Mouse (Mus musculus) kidney, adult 18-20 months (tissue): ENCODE data around the gene Cplx1.
A peak's percentile ranks its signal among the peaks of the same experiment; 100 is the strongest.
"Not testable (repeated sequence)": the region's sequence is repeated elsewhere in the genome, so short reads cannot be mapped to it uniquely, and the experiment has no call there.

Experiments
- DNase-seq: peaks from one replicate; pipeline ENCODE4 v3.0.0; 2021

Gene Cplx1

DNA sequence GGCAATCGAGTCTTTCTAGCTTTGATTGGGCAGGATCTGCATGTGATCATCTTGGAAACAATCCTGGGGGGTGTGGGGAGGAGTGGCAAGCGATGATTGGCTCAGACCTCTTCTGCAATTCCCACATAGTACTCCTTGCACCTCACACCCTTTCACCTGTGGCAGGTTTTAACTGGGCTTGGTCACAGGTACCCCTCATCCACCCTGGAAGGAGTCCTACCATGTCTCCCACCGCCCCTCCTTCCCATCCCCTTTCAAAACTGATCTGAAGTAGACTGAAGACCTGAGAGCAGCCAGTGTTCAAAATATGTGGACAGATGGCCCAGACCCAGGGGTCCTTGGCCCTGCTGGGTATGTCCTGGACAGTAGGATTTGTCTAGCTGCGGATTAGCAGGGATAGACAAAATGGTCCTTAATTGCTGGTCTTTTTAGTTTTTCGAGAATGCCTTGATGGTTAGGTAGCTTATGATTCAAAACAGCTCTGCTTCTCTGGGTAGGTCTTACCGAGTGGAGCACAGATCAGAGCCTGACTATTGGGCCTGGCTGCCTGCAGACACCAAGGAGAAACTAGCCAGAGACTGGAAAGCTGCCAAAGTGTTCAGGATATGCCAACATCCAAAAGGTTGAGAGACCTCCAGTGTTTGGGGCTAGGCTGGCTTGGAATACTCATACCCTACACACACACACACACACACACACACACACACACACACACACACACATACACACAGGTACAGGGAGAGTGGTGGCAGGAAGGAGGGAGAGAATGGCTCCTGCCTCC, 34.1 kb downstream of the Cplx1 start:
- DNase-seq: no peak

DNA sequence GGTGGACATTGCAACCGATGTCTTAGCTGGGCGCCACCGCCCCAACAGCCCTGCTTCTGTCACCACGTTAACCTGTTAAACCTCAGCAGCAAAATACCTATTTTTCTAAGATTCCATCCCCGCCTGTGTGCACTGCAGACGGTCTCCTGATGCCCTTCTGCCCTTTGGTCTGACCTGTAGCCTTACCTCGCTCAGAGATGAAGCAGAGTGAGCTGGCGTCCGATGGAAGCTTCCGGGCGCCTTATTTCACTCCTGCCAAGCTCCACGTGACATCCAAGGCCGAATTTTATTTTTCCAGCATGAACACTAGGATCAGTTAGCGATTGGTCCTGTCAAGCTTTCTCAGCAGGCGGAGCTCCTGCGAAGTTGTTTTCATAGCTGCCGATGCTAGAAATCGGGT, 47.5 kb downstream of the Cplx1 start:
- no peak for DNase-seq

DNA sequence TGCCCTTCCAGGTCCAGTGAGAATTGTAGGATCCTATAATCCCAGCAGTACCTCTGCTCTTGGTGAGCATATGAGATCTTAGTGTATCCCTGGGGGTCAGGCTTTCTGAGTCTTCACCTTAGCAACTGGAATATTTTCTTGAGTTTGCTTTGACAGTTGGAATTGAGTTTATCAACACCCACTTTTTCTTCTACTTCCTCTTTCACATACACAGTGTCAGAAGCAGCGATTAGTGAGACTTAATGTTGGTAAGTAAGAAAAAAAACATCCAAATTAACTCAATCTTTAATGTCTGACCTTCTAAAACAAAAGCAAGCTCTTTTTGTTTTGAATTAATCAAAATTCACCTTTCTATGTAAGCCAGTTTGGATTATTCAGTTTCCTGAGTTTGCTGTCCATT, 48.3 kb downstream of the Cplx1 start:
- DNase-seq: no peak

DNA sequence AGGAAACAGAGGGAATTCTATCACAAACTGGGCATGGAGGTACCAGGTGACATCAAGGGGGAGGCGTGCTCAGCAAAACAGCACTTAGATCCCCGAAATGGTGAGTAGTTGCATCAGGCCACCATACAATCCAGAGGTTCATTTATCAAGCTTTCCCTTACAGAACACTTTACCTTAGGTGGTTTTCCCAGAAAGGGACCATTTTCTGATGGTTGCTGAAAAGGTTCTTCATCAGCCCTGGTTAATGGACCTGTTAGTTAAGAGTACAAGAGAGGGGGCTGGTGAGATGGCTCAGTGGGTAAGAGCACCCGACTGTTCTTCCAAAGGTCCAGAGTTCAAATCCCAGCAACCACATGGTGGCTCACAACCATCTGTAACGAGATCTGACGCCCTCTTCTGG, 63.7 kb downstream of the Cplx1 start:
- not testable (repeated sequence) for DNase-seq

DNA sequence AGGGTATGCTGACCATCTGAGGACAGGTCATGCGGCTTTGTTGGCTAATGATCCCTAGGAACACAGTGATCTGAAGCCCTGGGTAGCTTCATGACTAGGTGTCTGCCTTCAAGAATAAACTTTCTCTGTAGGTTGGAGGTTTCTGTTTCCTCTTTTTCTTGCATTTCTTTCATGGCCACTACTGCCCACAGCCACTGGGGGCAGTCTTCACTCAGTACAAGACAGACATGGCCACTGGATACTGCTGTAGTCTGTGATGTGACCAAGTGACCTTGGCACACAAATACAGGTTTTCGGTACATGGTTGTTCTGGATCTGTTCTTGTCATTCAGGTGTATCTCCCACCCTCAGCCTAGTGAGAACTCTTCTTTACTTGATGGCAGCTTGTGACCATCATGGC, 64.6 kb downstream of the Cplx1 start:
- DNase-seq: peak; percentile 32

DNA sequence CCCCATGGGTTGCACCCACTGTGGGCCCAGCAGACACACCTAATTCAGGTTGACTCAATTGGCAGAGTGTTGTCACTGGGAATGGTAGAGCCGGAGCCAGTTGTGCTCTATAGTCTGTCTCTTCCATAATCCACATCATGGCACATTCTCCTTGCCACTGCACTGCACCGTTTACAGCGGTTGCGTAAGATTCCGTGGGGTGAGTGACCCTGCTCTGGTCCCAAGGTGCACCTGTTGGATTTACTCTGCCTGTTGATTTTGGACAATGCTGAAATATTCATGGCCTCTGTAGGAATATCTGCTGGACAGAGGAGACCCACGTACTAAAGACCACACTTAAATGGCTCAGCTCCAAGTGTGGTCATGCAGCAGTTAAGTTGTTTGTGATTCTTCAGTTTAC, 66.8 kb downstream of the Cplx1 start:
- no peak for DNase-seq

DNA sequence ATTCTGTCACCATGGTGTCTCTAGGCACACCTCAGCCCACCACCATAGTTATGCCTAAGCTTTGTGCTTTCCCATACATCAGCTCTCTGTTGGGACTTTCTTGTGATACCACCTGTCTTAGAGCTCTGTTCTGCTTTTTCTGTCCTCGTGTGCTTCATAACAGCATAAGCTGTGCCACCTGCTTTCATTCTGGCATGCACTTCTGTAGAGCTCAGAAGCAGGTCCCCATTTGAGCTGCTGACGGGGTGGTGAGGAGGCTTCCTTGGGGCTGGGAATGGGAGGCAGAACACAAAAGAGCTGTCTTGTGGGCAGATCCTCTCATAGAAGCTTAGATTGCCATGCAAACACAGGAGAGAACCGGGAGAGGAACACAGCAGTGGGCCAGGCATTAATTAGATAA, 73.8 kb downstream of the Cplx1 start:
- no peak for DNase-seq

DNA sequence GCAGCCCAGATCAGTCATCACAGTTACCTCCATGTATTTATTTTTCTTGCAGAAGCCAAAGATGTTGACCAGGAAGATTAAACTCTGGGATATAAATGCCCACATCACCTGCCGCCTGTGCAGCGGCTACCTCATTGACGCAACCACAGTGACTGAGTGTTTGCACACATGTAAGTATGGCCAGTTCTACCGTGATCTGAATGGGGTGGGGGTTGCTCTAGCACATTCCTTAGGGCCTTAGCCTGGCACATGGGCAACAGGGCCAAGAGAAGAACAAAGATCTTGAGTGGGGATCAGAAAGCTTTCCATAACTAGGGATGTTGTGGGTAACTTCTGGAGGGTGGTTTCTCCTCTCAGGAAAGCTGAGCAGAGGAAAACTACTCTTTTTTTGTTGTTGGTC, 76.1 kb downstream of the Cplx1 start:
- DNase-seq: no peak

DNA sequence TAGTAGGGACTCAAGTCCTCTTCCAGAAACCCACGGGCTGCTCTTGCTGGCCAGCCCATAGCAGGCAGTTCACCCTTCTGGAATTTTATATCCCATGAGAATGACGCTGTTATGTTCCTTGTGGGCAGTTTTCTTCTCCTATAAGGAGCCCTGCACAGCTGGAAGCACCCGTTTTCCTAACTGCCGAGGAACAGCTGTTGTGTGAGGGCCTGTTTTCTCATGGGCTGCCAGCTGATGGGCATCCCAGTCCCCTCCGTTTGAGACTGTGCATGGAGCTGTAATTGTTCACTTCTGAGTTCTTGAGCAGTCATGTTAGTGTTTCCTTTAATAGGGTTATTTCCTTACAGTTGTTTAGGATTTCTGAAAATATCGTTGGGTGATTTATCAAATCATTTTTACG, 80.2 kb downstream of the Cplx1 start:
- no peak for DNase-seq
